Mouse (Mus musculus) liver, embryonic 14.5 days (tissue): ENCODE data around the gene Auts2. TPM values are rescaled to one million over a fixed set of nuclear protein-coding genes. Genes with fewer than 3 reads are reported as not detected.

Experiments
- ATAC-seq: fragments of 200-750 bp; cut with Nextera tagmentation; 2 replicates; pipeline ENCODE4 v1.8.0; 2017; ENCODE audit warnings: moderate number of reproducible peaks, mild to moderate bottlenecking, moderate library complexity; ENCODE audit not compliant: insufficient read depth
- DNase-seq, 3 experiments: peaks; one replicate each; pipeline ENCODE4 v3.0.0-alpha.2; 2012 to 2013; ENCODE audit warnings: low read depth in 3 of 3, low spot score in 3 of 3
- H3K27ac ChIP-seq: fragments of 300-500 bp; sonication (generic); 2 replicates; pipeline ENCODE4 v1.5.1; 2014; ENCODE audit warnings: moderate library complexity, mild to moderate bottlenecking, control low read depth, inconsistent platforms
- H3K27me3 ChIP-seq: fragments of 300-500 bp; sonication (generic); 2 replicates; pipeline ENCODE4 v1.6.1; 2014; ENCODE audit warnings: mild to moderate bottlenecking, low read length, moderate library complexity; ENCODE audit not compliant: control insufficient read depth, insufficient read depth
- H3K36me3 ChIP-seq: fragments of 300-500 bp; sonication (generic); replicated peaks from 2 replicates; pipeline ENCODE4 v1.6.1; 2014; ENCODE audit warnings: low read depth; ENCODE audit not compliant: control insufficient read depth, insufficient read depth
- H3K4me1 ChIP-seq, 2 experiments: fragments of 200-500 bp in 1 of 2; fragments of 300-500 bp in 1 of 2; sonication (generic) in 1 of 2; replicated peaks; 2 replicates each; pipeline ENCODE4 v1.6.1; 2012 to 2014; ENCODE audit warnings: antibody characterized with exemption in 1 of 2, inconsistent platforms in 1 of 2, low read length in 1 of 2; ENCODE audit not compliant: control insufficient read depth in 2 of 2, insufficient read depth in 2 of 2
- H3K4me2 ChIP-seq: fragments of 300-500 bp; sonication (generic); 2 replicates; pipeline ENCODE4 v1.6.1; 2014; ENCODE audit warnings: low read depth, mild to moderate bottlenecking, control low read depth, moderate library complexity
- H3K4me3 ChIP-seq, 2 experiments: fragments of 200-500 bp in 1 of 2; fragments of 300-500 bp in 1 of 2; sonication (generic) in 1 of 2; 2 replicates each; pipeline ENCODE4 v1.5.1; 2012 to 2014; ENCODE audit warnings: low read depth in 2 of 2, low read length in 2 of 2, mild to moderate bottlenecking in 2 of 2, control low read depth in 1 of 2, inconsistent platforms in 1 of 2, moderate library complexity in 1 of 2; ENCODE audit not compliant: insufficient read depth in 1 of 2
- H3K9ac ChIP-seq: fragments of 300-500 bp; sonication (generic); replicated peaks from 2 replicates; pipeline ENCODE4 v1.6.1; 2014; ENCODE audit warnings: mild to moderate bottlenecking, control low read depth, moderate library complexity
- H3K9me3 ChIP-seq: fragments of 300-500 bp; sonication (generic); 2 replicates; pipeline ENCODE4 v1.6.1; 2016; ENCODE audit warnings: low read length, mixed read lengths; ENCODE audit not compliant: control insufficient read depth
- CTCF ChIP-seq: IDR thresholded peaks from 2 replicates; pipeline ENCODE4 v1.5.1; 2016; ENCODE audit warnings: antibody characterized with exemption, low read depth, control low read depth
- EP300 ChIP-seq: IDR thresholded peaks from 2 replicates; pipeline ENCODE4 v1.6.1; 2016; ENCODE audit warnings: antibody characterized with exemption, low read depth
- WGBS: fragments of 180-500 bp; shearing (Covaris S2); extraction: QIAGEN DNeasy Blood & Tissue Kit; methylation state at CpG from one replicate; pipeline ENCODE4 v1.1.7; 2014; ENCODE audit not compliant: insufficient replicate concordance; 5-methylcytosine and 5-hydroxymethylcytosine counted together
- polyA plus RNA-seq, 2 experiments: library from polyadenylated mRNA; depleted of rRNA in 1 of 2; stranded (reverse) in 1 of 2; unstranded in 1 of 2; fragments of >200 nt; fragmentation: Nextera tagmentation in 1 of 2; extraction: Ambion mirVana in 1 of 2; gene quantifications; 2 replicates each; pipeline versions ENCODE4 v1.2.1 to v1.2.3; 2012 to 2014

Auts2 gene
- polyA plus RNA-seq, 2 experiments, result 0.77 to 1.6 TPM

DNA sequence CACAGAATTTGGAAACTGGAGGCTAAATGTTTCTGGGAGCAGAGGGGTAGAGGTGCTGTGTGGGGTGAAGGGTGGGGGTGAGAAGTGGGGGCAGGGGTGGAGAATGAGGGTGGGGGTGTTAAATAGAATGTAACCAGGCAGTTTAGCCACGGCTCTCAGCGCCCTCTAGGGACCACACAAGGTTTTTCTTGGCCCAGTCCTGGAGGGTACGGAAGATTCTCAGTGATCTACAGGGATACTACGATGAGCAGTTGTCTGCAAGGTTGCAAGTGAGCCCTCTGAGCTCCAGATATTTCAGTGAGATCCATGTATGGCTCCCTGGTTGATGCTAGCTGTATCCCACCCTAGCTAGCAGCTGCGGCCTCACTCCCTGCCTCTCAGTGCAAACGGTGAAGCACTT, 1113.6 kb downstream of the Auts2 start:
- Histone ChIP-seq H3K4me3 (no peak overlapping the region), H3K4me1 (no peaks in the 10 kb centered on the region), H3K27me3 (no peaks in the 10 kb centered on the region), H3K9me3 (no peaks in the 10 kb centered on the region), H3K4me2 (no peak overlapping the region), H3K27ac (no peak overlapping the region), H3K36me3 (no peaks in the 10 kb centered on the region), H3K9ac (no peak overlapping the region)
- DNase-seq, result no peak
- TF ChIP-seq EP300 (no peak), CTCF (no peak)
- 42% methylated on average over 6 of the region's 6 CpGs for WGBS
- ATAC-seq, result no peak

DNA sequence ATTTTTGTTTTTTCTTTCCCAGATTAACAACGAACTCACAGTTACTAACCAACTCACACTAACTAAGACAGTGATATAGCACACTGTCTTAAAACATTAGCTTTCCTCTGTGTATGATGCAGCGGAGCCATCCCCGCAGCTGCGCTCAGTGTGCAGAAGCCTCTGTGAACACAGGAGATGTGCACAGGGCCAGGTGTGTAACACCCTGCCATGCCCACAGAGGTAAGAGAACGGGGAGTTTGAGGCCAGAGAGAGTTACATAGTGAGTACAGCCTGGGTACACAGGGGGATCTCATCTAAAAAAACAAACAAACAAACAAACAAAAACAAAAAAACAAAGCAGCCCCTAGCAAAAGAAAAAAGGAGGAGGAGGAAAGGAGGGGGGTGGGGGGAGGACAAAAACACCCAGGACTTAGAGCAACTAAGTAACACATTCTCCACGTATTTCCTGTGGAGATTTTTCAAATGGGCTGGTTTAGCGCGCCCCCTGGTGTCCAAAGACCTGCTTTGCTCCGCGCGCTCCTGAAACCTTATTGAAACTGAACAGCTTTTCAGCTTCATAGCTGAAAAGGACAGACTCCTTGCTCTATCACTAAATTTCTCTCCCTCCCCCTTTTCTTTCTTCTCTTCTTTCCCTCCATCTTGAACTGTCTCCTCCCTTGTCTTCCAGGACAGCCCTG, 1115.3 kb downstream of the Auts2 start:
- no peak overlapping the region for H3K4me3 ChIP-seq
- H3K27ac ChIP-seq, result no peak overlapping the region
- H3K9me3 ChIP-seq, result no peaks in the 10 kb centered on the region
- no peaks in the 10 kb centered on the region for H3K36me3 ChIP-seq
- no peaks in the 10 kb centered on the region for H3K27me3 ChIP-seq
- ATAC-seq, result no peak
- no peaks in the 10 kb centered on the region for H3K4me1 ChIP-seq
- peak in 1 of 3 experiments; percentile 5 for DNase-seq
- no peak overlapping the region for H3K4me2 ChIP-seq
- WGBS, result 30% methylated on average over 11 of the region's 11 CpGs
- TF ChIP-seq EP300, result no peak
- TF ChIP-seq CTCF, result peak; percentile 71
- no peak overlapping the region for H3K9ac ChIP-seq

DNA sequence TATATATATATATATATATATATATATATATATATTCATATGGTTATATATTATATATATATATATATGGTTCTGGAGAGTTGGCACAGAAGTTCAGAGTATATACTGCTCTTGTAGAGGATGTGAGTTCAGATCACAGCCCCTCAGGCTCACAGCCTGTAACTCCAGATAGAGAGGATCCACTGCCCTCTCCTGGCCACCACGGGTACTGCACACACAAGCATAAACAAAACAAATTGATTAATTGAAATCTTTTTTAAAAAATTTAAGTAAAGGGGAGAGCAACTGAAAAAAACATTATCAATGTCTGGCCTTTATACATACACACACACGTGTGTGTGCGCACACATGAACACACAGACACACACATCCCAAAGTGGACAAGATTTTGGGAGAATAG, 1120.4 kb downstream of the Auts2 start:
- WGBS, result 70% methylated on average over 3 of the region's 3 CpGs
- Histone ChIP-seq H3K9ac (no peak overlapping the region), H3K4me1 (no peaks in the 10 kb centered on the region), H3K27ac (no peak overlapping the region), H3K9me3 (no peaks in the 10 kb centered on the region), H3K36me3 (no peaks in the 10 kb centered on the region), H3K4me2 (no peak overlapping the region), H3K27me3 (no peaks in the 10 kb centered on the region), H3K4me3 (no peak overlapping the region)
- DNase-seq (no peak), ATAC-seq (no peak)
- TF ChIP-seq CTCF, result peak; percentile 44
- TF ChIP-seq EP300, result no peak

DNA sequence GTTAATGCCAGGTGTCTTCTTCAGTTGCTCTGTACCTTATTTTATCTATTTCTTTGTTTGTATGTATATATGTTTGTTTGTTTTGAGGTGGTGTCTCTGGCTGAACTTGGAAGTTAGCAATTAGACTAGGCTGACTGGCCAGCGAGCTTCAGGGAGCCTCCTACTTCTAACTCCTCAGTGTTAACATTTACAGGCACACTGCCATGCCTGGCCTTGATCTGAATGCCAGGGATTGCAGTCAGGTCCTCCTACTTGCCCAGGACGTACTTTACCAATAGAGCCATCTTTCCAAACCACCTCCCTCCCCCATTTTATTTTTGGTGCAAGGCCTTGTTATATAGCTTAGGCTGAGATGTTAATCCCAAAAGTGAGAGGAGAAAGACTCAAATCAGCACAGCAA, 1122.7 kb downstream of the Auts2 start:
- TF ChIP-seq EP300, result no peak
- ATAC-seq, result no peak
- H3K36me3 ChIP-seq, result no peaks in the 10 kb centered on the region
- no peak overlapping the region for H3K27ac ChIP-seq
- H3K9me3 ChIP-seq, result no peaks in the 10 kb centered on the region
- H3K4me1 ChIP-seq, result no peaks in the 10 kb centered on the region
- H3K9ac ChIP-seq, result no peak overlapping the region
- no peaks in the 10 kb centered on the region for H3K27me3 ChIP-seq
- no peak overlapping the region for H3K4me3 ChIP-seq
- WGBS, result 37% methylated on average over 2 of the region's 2 CpGs
- no peak for DNase-seq
- no peak overlapping the region for H3K4me2 ChIP-seq

DNA sequence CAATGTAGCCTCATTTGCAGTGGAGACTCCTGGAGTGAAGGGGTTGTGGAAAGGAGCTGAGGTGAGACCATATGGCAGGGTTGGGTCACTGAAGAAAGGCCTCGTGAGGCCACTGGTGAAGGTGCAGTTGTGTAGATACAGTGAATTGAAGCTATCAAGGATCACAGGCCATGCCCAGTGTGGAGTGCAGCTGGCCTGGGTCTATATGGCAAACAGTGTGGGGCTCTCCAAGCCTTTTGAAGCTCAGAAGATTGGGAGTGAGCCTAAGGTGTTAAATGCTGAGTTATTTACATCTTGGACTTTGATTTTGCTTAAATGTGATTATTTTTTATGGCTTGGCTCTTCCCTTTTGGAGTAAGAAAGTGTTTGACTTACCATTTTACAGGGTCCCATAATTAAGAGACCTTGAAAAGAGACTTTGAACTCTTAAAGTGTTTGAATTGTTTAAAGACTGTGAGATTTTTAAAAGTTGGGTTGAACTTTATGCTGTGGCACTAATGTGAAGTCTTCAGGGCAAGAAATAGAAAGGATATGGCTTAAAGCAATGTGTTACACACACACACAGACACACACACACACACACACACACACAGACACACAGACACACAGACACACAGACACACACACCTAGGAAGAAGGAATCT, 1127.1 kb downstream of the Auts2 start:
- DNase-seq (no peak), ATAC-seq (no peak)
- TF ChIP-seq CTCF (no peak), EP300 (no peak)
- Histone ChIP-seq H3K4me3 (no peak overlapping the region), H3K4me1 (no peaks in the 10 kb centered on the region), H3K9ac (no peak overlapping the region), H3K27ac (no peak overlapping the region), H3K27me3 (no peaks in the 10 kb centered on the region), H3K4me2 (no peak overlapping the region), H3K36me3 (no peaks in the 10 kb centered on the region), H3K9me3 (no peaks in the 10 kb centered on the region)
- WGBS, result 60% methylated on average over 1 of the region's 1 CpGs
